Mouse (Mus musculus) heart, embryonic 14.5 days (tissue): Measurements from ENCODE around the gene Srek1ip1. TPM values are rescaled to one million over a fixed set of nuclear protein-coding genes. Genes with fewer than 3 reads are reported as not detected.
A peak's percentile ranks its signal among the peaks of the same experiment; 100 is the strongest.

Source experiments
- ATAC-seq: fragments of 200-750 bp; cut with Nextera tagmentation; 2 replicates; pipeline ENCODE4 v1.8.0; 2017; ENCODE audit warnings: low read depth, moderate TSS enrichment; ENCODE audit not compliant: insufficient number of reproducible peaks, insufficient read depth, low FRiP score
- H3K27ac ChIP-seq, 2 experiments: fragments of 200-500 bp in 1 of 2; fragments of 300-500 bp in 1 of 2; sonication (generic) in 1 of 2; replicated peaks in 1 of 2; 2 replicates each; pipeline ENCODE4 v1.5.1; 2012 to 2014; ENCODE audit warnings: low read depth in 2 of 2, low read length in 2 of 2, control low read depth in 1 of 2, mild to moderate bottlenecking in 1 of 2, mixed read lengths in 1 of 2; ENCODE audit not compliant: control insufficient read depth in 1 of 2, insufficient read depth in 1 of 2
- H3K27me3 ChIP-seq: fragments of 300-500 bp; sonication (generic); 2 replicates; pipeline ENCODE4 v1.6.1; 2014; ENCODE audit warnings: mild to moderate bottlenecking, low read length, control low read depth; ENCODE audit not compliant: control insufficient read depth, insufficient read depth
- H3K36me3 ChIP-seq: fragments of 300-500 bp; sonication (generic); 2 replicates; pipeline ENCODE4 v1.6.1; 2014; ENCODE audit warnings: mild to moderate bottlenecking, control low read depth, low read length, mixed read lengths; ENCODE audit not compliant: control insufficient read depth, insufficient read depth
- H3K4me1 ChIP-seq, 2 experiments: fragments of 200-500 bp in 1 of 2; fragments of 300-500 bp in 1 of 2; sonication (generic) in 1 of 2; 2 replicates each; pipeline ENCODE4 v1.6.1; 2012 to 2014; ENCODE audit warnings: low read length in 2 of 2, control low read depth in 1 of 2, mixed read lengths in 1 of 2; ENCODE audit not compliant: control insufficient read depth in 2 of 2, insufficient read depth in 2 of 2
- H3K4me2 ChIP-seq: fragments of 300-500 bp; sonication (generic); 2 replicates; pipeline ENCODE4 v1.6.1; 2014; ENCODE audit warnings: mild to moderate bottlenecking, low read length
- H3K4me3 ChIP-seq, 2 experiments: fragments of 200-500 bp in 1 of 2; fragments of 300-500 bp in 1 of 2; sonication (generic) in 1 of 2; 2 replicates each; pipeline ENCODE4 v1.5.1; 2012 to 2014; ENCODE audit warnings: low read length in 2 of 2, mild to moderate bottlenecking in 2 of 2, control low read depth in 1 of 2, low read depth in 1 of 2, moderate library complexity in 1 of 2; ENCODE audit not compliant: control insufficient read depth in 1 of 2, insufficient read depth in 1 of 2
- H3K9ac ChIP-seq: fragments of 300-500 bp; sonication (generic); 2 replicates; pipeline ENCODE4 v1.6.1; 2014; ENCODE audit warnings: mild to moderate bottlenecking, low read length
- H3K9me3 ChIP-seq: fragments of 300-500 bp; sonication (generic); 2 replicates; pipeline ENCODE4 v1.6.1; 2016; ENCODE audit warnings: low read length, control low read depth; ENCODE audit not compliant: control insufficient read depth
- WGBS: fragments of 180-500 bp; shearing (Covaris S2); extraction: QIAGEN DNeasy Blood & Tissue Kit; methylation state at CpG from one replicate; pipeline ENCODE4 v1.1.7; 2014; 5-methylcytosine and 5-hydroxymethylcytosine counted together
- polyA plus RNA-seq: library from polyadenylated mRNA; unstranded; fragments of >200 nt; fragmentation: Nextera tagmentation; extraction: Ambion mirVana; gene quantifications from 2 replicates; pipeline ENCODE4 v1.2.1, GENCODE M21; 2014

The Srek1ip1 gene
- polyA plus RNA-seq: 18.5 and 18.9 TPM in 2 replicates

- H3K9ac ChIP-seq: no peak within 1 kb of the TSS
- H3K4me3 ChIP-seq: no peak within 1 kb of the TSS
- peaks cover 39% of the 10 kb centered on the region for H3K36me3 ChIP-seq
- 89% methylated on average over 11 of the region's 11 CpGs for WGBS
- H3K27ac ChIP-seq: no peak within 1 kb of the TSS
- H3K4me1 ChIP-seq: no peaks in the 10 kb centered on the region
- ATAC-seq: no peak
- no peak within 1 kb of the TSS for H3K4me2 ChIP-seq
- H3K27me3 ChIP-seq: no peaks in the 10 kb centered on the region
- no peaks in the 10 kb centered on the region for H3K9me3 ChIP-seq
Measured at GRCm38 (mm10) chr13:104792184-104792583, at the start of gene Srek1ip1. Gene Srek1ip1, plus strand, starts transcription at chr13:104792484.

GRCm38 (mm10) chr13:104742866-104743265 is 49.4 kb upstream of the Srek1ip1 start:
- no peak overlapping the region for H3K4me3 ChIP-seq
- H3K4me1 ChIP-seq: peaks cover 0 to 2% of the 10 kb centered on the region in 2 experiments; a peak in 2 of 4 replicates
- no peaks in the 10 kb centered on the region for H3K27me3 ChIP-seq
- no peak overlapping the region for H3K9ac ChIP-seq
- no peaks in the 10 kb centered on the region for H3K36me3 ChIP-seq
- H3K9me3 ChIP-seq: no peaks in the 10 kb centered on the region
- H3K27ac ChIP-seq: no peak overlapping the region
- ATAC-seq: no peak
- 89% methylated on average over 4 of the region's 4 CpGs for WGBS
- no peak overlapping the region for H3K4me2 ChIP-seq

DNA sequence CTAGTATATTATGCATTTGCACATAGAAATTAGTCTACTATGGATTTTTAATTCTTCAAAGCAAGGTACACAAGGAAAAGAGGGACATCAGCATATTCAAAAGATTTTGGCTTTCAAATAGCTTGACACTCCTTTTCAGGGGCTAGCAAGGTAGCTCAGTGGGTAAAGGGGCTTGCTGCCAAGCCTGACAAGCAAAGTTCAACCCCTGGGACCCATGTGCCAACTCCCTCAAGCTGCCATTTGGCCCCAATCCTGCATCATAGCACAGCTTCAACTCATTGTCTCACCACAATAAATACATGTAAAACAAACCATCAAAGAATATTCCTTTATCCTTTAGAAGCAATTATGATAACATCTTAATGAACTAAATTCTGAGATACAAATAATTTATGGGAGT is 45.3 kb upstream of the Srek1ip1 start:
- Histone ChIP-seq H3K9me3 (no peaks in the 10 kb centered on the region), H3K9ac (no peak overlapping the region), H3K4me2 (no peak overlapping the region), H3K36me3 (no peaks in the 10 kb centered on the region), H3K4me1 (peaks cover 2 to 6% of the 10 kb centered on the region in 2 experiments; a peak in 3 of 4 replicates), H3K27ac (no peak overlapping the region), H3K4me3 (no peak overlapping the region), H3K27me3 (no peaks in the 10 kb centered on the region)
- no peak for ATAC-seq

GRCm38 (mm10) chr13:104759381-104759780 is 32.9 kb upstream of the Srek1ip1 start:
- WGBS: 93% methylated on average over 1 of the region's 1 CpGs
- no peak overlapping the region for H3K9ac ChIP-seq
- no peaks in the 10 kb centered on the region for H3K27me3 ChIP-seq
- H3K27ac ChIP-seq: no peak overlapping the region
- peaks cover 0 to 3% of the 10 kb centered on the region in 2 experiments; a peak in 1 of 4 replicates for H3K4me1 ChIP-seq
- no peak for ATAC-seq
- no peaks in the 10 kb centered on the region for H3K9me3 ChIP-seq
- H3K4me3 ChIP-seq: no peak overlapping the region
- no peak overlapping the region for H3K4me2 ChIP-seq
- 0 out of 2 replicates have a peak, but pooled peaks cover 3% of the 10 kb centered on the region for H3K36me3 ChIP-seq

- Histone ChIP-seq H3K4me1 (peaks cover 0 to 3% of the 10 kb centered on the region in 2 experiments; a peak in 2 of 4 replicates), H3K27ac (no peak overlapping the region), H3K4me2 (no peak overlapping the region), H3K4me3 (no peak overlapping the region), H3K9ac (no peak overlapping the region), H3K27me3 (no peaks in the 10 kb centered on the region), H3K36me3 (0 out of 2 replicates have a peak, but pooled peaks cover 1% of the 10 kb centered on the region), H3K9me3 (no peaks in the 10 kb centered on the region)
- no peak for ATAC-seq
- 96% methylated on average over 4 of the region's 4 CpGs for WGBS
Measured at GRCm38 (mm10) chr13:104762401-104762800, 29.9 kb upstream of the Srek1ip1 start.

DNA sequence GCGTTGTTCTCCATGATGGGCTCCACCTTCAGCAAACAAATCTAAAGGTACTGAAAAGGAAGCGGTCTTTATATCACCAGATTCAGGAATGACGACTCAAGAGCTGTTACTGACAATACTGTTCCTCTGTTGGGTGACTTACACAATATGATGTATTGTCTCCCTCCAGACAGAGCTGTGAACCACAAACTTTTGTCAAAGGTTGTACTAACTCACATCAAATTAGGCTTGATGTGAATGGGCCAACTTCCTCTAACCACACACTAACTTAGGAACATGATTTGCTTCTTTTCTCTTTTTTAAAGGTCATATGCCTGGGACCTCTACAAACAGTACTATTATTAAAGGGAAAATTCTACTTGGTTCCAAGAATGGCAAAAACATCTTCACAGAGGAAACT is 29.1 kb upstream of the Srek1ip1 start:
- Histone ChIP-seq H3K9me3 (no peaks in the 10 kb centered on the region), H3K4me3 (no peak overlapping the region), H3K4me2 (no peak overlapping the region), H3K27ac (0 out of 4 replicates have a peak overlapping the region, but pooled peaks of 1 of the 2 experiments have one; percentile 9), H3K36me3 (no peaks in the 10 kb centered on the region), H3K27me3 (no peaks in the 10 kb centered on the region), H3K9ac (no peak overlapping the region), H3K4me1 (peaks cover 0 to 3% of the 10 kb centered on the region in 2 experiments; a peak in 2 of 4 replicates)
- ATAC-seq: no peak
- 76% methylated on average over 3 of the region's 3 CpGs for WGBS

- no peak for ATAC-seq
- H3K9me3 ChIP-seq: peaks cover 12% of the 10 kb centered on the region; the same call in 1 of the 2 replicates
- H3K27me3 ChIP-seq: no peaks in the 10 kb centered on the region
- H3K4me2 ChIP-seq: no peak overlapping the region
- H3K9ac ChIP-seq: no peak overlapping the region
- no peak overlapping the region for H3K4me3 ChIP-seq
- 51% methylated on average over 1 of the region's 1 CpGs for WGBS
- H3K27ac ChIP-seq: no peak overlapping the region
- H3K4me1 ChIP-seq: no peaks in the 10 kb centered on the region
- H3K36me3 ChIP-seq: peaks cover 20% of the 10 kb centered on the region
Measured at GRCm38 (mm10) chr13:104779104-104779670, 13.1 kb upstream of the Srek1ip1 start.

DNA sequence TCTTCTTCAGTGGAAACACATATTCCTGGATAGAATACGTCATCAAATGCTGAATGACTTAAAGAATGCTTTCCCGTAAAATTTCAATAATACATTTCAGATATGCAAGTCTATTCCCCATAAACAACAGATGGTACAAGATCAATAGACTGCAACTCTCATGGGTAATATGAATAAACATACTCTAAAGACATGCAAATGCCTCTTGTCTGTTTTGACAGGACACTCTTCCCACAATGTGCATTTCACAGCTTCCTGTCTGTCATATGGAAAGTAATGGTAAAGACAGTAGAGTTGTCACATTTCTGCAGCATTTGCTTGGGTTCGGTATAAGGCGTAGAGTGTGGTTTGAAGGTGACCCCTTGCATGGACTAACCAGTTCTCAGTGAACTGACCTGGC is 5.0 kb upstream of the Srek1ip1 start:
- no peak for ATAC-seq
- no peak overlapping the region for H3K4me3 ChIP-seq
- 92% methylated on average over 4 of the region's 4 CpGs for WGBS

More for the DNA sequence above, 5.0 kb upstream of the Srek1ip1 start:
- no peak overlapping the region for H3K4me2 ChIP-seq
- H3K9me3 ChIP-seq: peaks cover 9% of the 10 kb centered on the region; the same call in 1 of the 2 replicates
- no peak overlapping the region for H3K9ac ChIP-seq
- H3K27me3 ChIP-seq: no peaks in the 10 kb centered on the region
- H3K4me1 ChIP-seq: no peaks in the 10 kb centered on the region
- H3K36me3 ChIP-seq: peaks cover 35% of the 10 kb centered on the region
- no peak overlapping the region for H3K27ac ChIP-seq
